In genomic region chr9:40366795-40367194, GRCm38 (mm10) we compare ENCODE assay signal across 15 mouse cellular contexts.
"Had no signal": no experiment of that assay in that cellular context is flagged by ENCODE, and none has a peak within 500 bp of the region (broad histone marks: within the 10 kb centered on the region; RNA-seq: fewer than 3 reads in every experiment).

No protein-coding gene starts in this region.

- H3K36me3 ChIP-seq: neural tube, embryonic 13.5 days; neural tube, embryonic 15.5 days; stomach, embryonic 15.5 days had no signal

- H3K4me1 ChIP-seq: stomach, embryonic 15.5 days had no signal

- H3K9me3 ChIP-seq: neural tube, embryonic 13.5 days; neural tube, embryonic 15.5 days; stomach, embryonic 15.5 days had no signal

- H3K27ac ChIP-seq: neural tube, embryonic 13.5 days; neural tube, embryonic 15.5 days; stomach, embryonic 15.5 days; stomach, postnatal 0 days had no signal

- H3K4me3 ChIP-seq: neural tube, embryonic 13.5 days; neural tube, embryonic 15.5 days; stomach, embryonic 15.5 days had no signal

- H3K9ac ChIP-seq: neural tube, embryonic 13.5 days; neural tube, embryonic 15.5 days; stomach, embryonic 15.5 days had no signal

- DNase-seq: right cerebral cortex, adult 18-20 months; right cerebral cortex, postnatal 14 days; right cerebral cortex, postnatal 25 days; right cerebral cortex, postnatal 4 days; spleen, adult 18-20 months; thymus, adult 18-20 months; thymus, adult 2 months; thymus, postnatal 14 days; thymus, postnatal 25 days; thymus, postnatal 36 days; thymus, postnatal 4 days had no signal
